Mouse (Mus musculus): ENCODE results near the gene Aco1. TPM values are rescaled to one million over a fixed set of nuclear protein-coding genes. Genes with fewer than 3 reads are reported as not detected.

Gene Aco1
- polyA plus RNA-seq, 1 experiment from 2014 or later = 65.4 TPM

DNA sequence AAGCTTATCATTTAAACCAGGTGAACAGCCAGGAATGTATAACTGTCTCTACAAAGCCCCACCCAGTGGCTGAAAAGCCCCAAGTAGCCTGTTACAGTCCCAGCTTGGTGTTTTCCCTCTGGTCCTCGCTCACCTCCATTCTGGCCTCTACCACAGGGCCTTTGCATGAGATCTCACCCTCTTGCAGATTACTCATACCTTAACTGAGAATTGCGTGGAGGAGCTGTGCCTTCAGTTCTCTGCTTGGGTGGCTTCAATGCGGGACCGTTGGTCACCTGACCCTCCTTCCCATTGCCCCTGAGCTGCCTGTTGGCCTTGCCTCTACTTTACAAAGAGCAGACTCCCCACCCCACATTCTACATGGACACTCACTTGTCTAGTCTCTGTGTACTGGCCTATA lies 10.6 kb downstream of the Aco1 start:
- Histone ChIP-seq H3K27ac (ENCODE audit: low read depth, low read length) (no peak overlapping the region), H3K36me3 (ENCODE audit: control insufficient read depth, insufficient read depth, low read length) (no peaks in the 10 kb centered on the region), H3K4me2 (ENCODE audit: low read depth) (no peak overlapping the region), H3K27me3 (ENCODE audit: control insufficient read depth, insufficient read depth, low read length) (no peaks in the 10 kb centered on the region), H3K4me3 (ENCODE audit: low read depth, low read length) (no peak overlapping the region), H3K9me3 (ENCODE audit: control insufficient read depth, low read length) (no peaks in the 10 kb centered on the region), H3K9ac (ENCODE audit: low read length) (no peak overlapping the region), H3K4me1 (ENCODE audit: control insufficient read depth, insufficient read depth, low read length) (no peaks in the 10 kb centered on the region)
- DNase-seq (ENCODE audit: low spot score) = no peak
- ATAC-seq (ENCODE audit: insufficient read depth, low FRiP score, low TSS enrichment) = no peak
- WGBS = 96% methylated on average over 4 of the region's 4 CpGs

DNA sequence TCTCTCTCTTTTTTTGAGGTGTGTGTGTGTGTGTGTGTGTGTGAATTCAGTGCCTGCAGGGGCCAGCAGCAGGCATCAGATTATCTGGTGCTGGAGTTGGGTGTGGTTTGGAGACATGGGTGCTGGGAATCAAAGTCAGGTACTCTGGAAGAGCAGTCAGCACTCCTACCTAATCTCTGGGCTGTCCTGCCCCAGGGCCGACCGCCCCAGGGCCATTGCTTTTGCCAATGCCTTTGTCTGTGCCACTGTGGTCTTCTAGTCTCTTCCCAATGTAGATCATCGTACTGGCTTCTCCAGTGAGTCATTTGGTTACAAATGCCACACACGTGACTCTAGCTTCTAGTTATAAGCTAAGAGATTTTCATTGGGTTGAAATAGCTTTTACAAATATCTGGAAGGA lies 11.9 kb downstream of the Aco1 start:
- H3K27ac ChIP-seq (ENCODE audit: low read depth, low read length) = no peak overlapping the region
- ATAC-seq (ENCODE audit: insufficient read depth, low FRiP score, low TSS enrichment) = no peak
- H3K9me3 ChIP-seq (ENCODE audit: control insufficient read depth, low read length) = no peaks in the 10 kb centered on the region
- no peak overlapping the region for H3K4me2 ChIP-seq (ENCODE audit: low read depth)
- no peaks in the 10 kb centered on the region for H3K4me1 ChIP-seq (ENCODE audit: control insufficient read depth, insufficient read depth, low read length)
- no peak overlapping the region for H3K4me3 ChIP-seq (ENCODE audit: low read depth, low read length)
- H3K9ac ChIP-seq (ENCODE audit: low read length) = no peak overlapping the region
- H3K36me3 ChIP-seq (ENCODE audit: control insufficient read depth, insufficient read depth, low read length) = no peaks in the 10 kb centered on the region
- 92% methylated on average over 4 of the region's 4 CpGs for WGBS
- DNase-seq (ENCODE audit: low spot score) = no peak
- H3K27me3 ChIP-seq (ENCODE audit: control insufficient read depth, insufficient read depth, low read length) = no peaks in the 10 kb centered on the region

DNA sequence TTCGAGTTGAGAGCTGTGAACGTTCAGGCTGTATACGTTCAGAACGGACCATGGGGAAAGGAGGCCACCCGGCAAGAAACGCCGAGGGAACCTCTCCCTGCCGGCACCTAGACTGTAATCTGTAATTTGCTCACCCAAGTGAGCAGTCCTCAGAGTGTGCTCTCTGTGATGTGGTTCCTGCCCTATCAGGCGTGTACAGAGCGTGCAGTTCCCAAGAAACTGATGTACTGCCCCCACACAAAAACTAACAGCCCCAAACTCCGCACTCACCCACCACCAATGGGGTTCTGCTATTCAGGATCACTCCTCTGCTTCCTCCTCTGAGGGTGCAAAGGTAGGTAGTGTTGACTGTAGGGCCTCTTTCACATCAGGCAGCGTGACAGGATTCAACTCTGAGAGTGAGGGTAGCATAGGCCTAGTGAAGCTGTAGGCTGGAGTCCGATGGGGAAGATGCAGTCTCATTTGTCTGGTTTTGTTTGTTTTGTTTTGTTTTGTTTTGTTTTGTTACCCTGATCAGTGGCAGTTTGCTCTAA lies 12.7 kb downstream of the Aco1 start:
- Histone ChIP-seq H3K27me3 (ENCODE audit: control insufficient read depth, insufficient read depth, low read length) (no peaks in the 10 kb centered on the region), H3K4me3 (ENCODE audit: low read depth, low read length) (no peak overlapping the region), H3K9me3 (ENCODE audit: control insufficient read depth, low read length) (no peaks in the 10 kb centered on the region), H3K27ac (ENCODE audit: low read depth, low read length) (no peak overlapping the region), H3K9ac (ENCODE audit: low read length) (no peak overlapping the region), H3K4me2 (ENCODE audit: low read depth) (no peak overlapping the region), H3K36me3 (ENCODE audit: control insufficient read depth, insufficient read depth, low read length) (no peaks in the 10 kb centered on the region), H3K4me1 (ENCODE audit: control insufficient read depth, insufficient read depth, low read length) (no peaks in the 10 kb centered on the region)
- DNase-seq (ENCODE audit: low spot score) (no peak), ATAC-seq (ENCODE audit: insufficient read depth, low FRiP score, low TSS enrichment) (no peak)
- WGBS = 94% methylated on average over 13 of the region's 13 CpGs

DNA sequence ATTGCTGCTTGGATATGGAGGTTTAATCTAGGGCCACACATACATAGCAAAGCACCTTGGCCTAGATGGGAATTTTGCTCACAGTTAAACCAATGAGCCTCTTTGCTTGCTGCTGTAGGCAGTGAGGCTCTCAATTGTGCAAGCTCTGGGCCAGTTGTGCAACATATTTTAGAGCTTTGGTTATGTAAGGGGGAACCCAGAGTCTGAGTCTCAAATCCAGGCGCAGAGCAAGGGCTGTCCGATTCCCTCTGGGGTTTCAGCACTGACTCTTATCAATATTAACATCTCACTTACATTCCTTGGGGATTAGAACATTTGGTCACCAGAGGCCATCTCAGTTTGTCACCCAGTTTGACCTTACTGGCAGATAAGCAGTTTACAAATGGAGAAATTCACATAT lies 13.3 kb downstream of the Aco1 start:
- H3K36me3 ChIP-seq (ENCODE audit: control insufficient read depth, insufficient read depth, low read length) = no peaks in the 10 kb centered on the region
- no peaks in the 10 kb centered on the region for H3K4me1 ChIP-seq (ENCODE audit: control insufficient read depth, insufficient read depth, low read length)
- no peak overlapping the region for H3K4me2 ChIP-seq (ENCODE audit: low read depth)
- no peak for DNase-seq (ENCODE audit: low spot score)
- ATAC-seq (ENCODE audit: insufficient read depth, low FRiP score, low TSS enrichment) = no peak
- no peak overlapping the region for H3K4me3 ChIP-seq (ENCODE audit: low read depth, low read length)
- H3K9ac ChIP-seq (ENCODE audit: low read length) = no peak overlapping the region
- 88% methylated on average over 2 of the region's 2 CpGs for WGBS
- no peaks in the 10 kb centered on the region for H3K27me3 ChIP-seq (ENCODE audit: control insufficient read depth, insufficient read depth, low read length)
- H3K9me3 ChIP-seq (ENCODE audit: control insufficient read depth, low read length) = no peaks in the 10 kb centered on the region
- H3K27ac ChIP-seq (ENCODE audit: low read depth, low read length) = no peak overlapping the region

DNA sequence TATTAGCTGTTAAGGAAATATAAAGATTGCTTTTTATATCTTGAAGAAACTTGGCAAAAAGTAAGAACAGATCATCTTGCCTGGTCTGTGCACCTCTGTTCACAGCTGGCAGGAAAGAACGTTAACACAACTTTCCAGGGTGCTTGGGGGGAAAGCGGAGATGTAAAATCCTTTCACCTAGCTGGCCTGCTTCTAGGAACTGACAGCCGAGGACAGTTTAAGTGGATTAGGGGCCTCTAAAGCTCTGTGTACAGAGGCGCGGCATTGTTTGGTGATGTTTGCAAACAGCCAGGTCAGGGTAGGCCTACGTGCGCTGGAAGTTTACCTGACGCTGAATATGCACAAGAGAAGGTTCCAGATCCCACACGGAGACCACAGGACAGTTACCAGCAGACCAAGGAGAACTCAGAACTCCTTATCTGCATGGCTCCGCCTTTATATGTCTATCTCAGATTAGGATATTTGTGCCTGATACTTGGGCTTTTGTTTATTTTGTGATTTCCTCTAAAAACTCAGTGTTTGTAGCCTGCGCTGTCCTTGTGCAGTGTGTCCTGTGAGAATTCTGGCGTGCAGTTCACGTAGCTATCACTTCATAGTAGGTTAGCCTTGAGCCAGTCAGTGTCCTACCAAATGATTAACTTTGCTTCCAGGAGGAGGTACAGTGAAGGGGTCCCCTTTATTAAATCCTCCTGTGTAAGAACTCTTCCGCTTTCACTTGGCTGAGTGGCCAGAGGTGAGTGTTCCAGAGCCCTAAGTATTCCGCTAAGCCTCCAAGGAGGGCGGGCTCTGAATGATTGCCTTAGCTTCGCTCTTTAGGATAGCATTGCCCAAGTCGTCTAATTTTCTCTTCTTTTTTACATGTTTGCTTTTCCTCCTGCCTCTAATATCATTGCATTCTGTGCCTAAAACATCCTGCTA lies 14.0 kb downstream of the Aco1 start:
- no peaks in the 10 kb centered on the region for H3K27me3 ChIP-seq (ENCODE audit: control insufficient read depth, insufficient read depth, low read length)
- DNase-seq (ENCODE audit: low spot score) (no peak), ATAC-seq (ENCODE audit: insufficient read depth, low FRiP score, low TSS enrichment) (no peak)
- no peak overlapping the region for H3K4me2 ChIP-seq (ENCODE audit: low read depth)
- no peak overlapping the region for H3K27ac ChIP-seq (ENCODE audit: low read depth, low read length)
- no peaks in the 10 kb centered on the region for H3K36me3 ChIP-seq (ENCODE audit: control insufficient read depth, insufficient read depth, low read length)
- no peak overlapping the region for H3K4me3 ChIP-seq (ENCODE audit: low read depth, low read length)
- H3K9me3 ChIP-seq (ENCODE audit: control insufficient read depth, low read length) = no peaks in the 10 kb centered on the region
- no peaks in the 10 kb centered on the region for H3K4me1 ChIP-seq (ENCODE audit: control insufficient read depth, insufficient read depth, low read length)
- no peak overlapping the region for H3K9ac ChIP-seq (ENCODE audit: low read length)
- 91% methylated on average over 18 of the region's 18 CpGs for WGBS

DNA sequence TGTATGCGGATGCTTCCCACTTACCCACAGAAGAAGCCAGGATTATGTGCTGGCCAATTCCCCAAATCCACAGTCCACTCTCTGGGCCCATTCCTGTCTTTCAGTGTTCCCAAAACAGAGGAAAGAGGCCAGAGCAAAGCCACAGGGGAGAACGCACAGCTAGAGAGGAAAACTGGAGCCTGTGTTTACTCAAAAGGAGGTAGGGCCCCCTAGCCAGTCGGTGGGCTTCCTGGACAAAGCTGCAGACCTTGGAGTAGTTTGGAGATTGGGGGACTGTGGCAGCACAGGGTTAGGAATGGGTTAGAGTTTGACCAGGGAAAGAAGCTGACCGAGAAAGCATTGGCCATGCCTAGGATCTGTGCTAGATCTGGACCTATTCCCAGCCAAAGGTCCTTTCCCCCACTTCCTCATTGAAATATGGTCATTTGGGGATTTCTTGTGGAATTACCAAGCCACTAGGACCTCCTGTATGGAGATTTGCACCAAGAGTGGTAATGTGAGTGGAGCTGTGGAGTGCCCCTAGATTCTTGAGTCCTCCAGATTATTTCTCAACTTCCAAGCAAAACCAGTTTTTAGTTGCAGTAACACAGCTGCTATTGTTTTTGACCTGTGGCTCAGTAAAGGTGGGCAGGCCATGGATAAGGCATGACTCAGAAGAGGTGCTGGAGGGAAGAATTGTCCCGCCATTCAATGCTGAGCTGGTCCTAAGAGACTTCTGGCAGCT lies 14.8 kb downstream of the Aco1 start:
- Histone ChIP-seq H3K36me3 (ENCODE audit: control insufficient read depth, insufficient read depth, low read length) (no peaks in the 10 kb centered on the region), H3K27ac (ENCODE audit: low read depth, low read length) (no peak overlapping the region), H3K4me2 (ENCODE audit: low read depth) (no peak overlapping the region), H3K9me3 (ENCODE audit: control insufficient read depth, low read length) (no peaks in the 10 kb centered on the region), H3K9ac (ENCODE audit: low read length) (no peak overlapping the region), H3K4me3 (ENCODE audit: low read depth, low read length) (no peak overlapping the region), H3K27me3 (ENCODE audit: control insufficient read depth, insufficient read depth, low read length) (no peaks in the 10 kb centered on the region), H3K4me1 (ENCODE audit: control insufficient read depth, insufficient read depth, low read length) (no peaks in the 10 kb centered on the region)
- no peak for ATAC-seq (ENCODE audit: insufficient read depth, low FRiP score, low TSS enrichment)
- no peak for DNase-seq (ENCODE audit: low spot score)
- WGBS = 88% methylated on average over 5 of the region's 5 CpGs

DNA sequence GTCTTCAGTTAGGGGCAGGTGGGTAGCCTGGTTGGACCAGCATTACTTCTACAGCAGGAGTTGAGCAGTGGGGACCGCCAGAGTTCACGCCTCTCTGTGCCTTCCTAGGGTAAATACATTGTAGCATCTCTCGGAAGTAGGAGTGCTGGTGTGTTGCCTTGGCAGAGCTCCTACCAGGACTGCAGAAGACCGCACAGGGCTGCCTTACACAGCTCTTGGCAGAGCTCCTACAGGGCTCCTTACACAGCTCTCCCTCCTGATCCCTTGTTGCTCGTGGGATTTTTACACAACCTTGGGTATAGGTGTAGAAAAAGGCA lies 15.3 kb downstream of the Aco1 start:
- ATAC-seq (ENCODE audit: insufficient read depth, low FRiP score, low TSS enrichment) (no peak), DNase-seq (ENCODE audit: low spot score) (no peak)
- Histone ChIP-seq H3K9me3 (ENCODE audit: control insufficient read depth, low read length) (no peaks in the 10 kb centered on the region), H3K4me3 (ENCODE audit: low read depth, low read length) (no peak overlapping the region), H3K9ac (ENCODE audit: low read length) (no peak overlapping the region), H3K4me2 (ENCODE audit: low read depth) (no peak overlapping the region), H3K36me3 (ENCODE audit: control insufficient read depth, insufficient read depth, low read length) (no peaks in the 10 kb centered on the region), H3K4me1 (ENCODE audit: control insufficient read depth, insufficient read depth, low read length) (no peaks in the 10 kb centered on the region), H3K27me3 (ENCODE audit: control insufficient read depth, insufficient read depth, low read length) (no peaks in the 10 kb centered on the region), H3K27ac (ENCODE audit: low read depth, low read length) (no peak overlapping the region)
- 91% methylated on average over 5 of the region's 5 CpGs for WGBS

DNA sequence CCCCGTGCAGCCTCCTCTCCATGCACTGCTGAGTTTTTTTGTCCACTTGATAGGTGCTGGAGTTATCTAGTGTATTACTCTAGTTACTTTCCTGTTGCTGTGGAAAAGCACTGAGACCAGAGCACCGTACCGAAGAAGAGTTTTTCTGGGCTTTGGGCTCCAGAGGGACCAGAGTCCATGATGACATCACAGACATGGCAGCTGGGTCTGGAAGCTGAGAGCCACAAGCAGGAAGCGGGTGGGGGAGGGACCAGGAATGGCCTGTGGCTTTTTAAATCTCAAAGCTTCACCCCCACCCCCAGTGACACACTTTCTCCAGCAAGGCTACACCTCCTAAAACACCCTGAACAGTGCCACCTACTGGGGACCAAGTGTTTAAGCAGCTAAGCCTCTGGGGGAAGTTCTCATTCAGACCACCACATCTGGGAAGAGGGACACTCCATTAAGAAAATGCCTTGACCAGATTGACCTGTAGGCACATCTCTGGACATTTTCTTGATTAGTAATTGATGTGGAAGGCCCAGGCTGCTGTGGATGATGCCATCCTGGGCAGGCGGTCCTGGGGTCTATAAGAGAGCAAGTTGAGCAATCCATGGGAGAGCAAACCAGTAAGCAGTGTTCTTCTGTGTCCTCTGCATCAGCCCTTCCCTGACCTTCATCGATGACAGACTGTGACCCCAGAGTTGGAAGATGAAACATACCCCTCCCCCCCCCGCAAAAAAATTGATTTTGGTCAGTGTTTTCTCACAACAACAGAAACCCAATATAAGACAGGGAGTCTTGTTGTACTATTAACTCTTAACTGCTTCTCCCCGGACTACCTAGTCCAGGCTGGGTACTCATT lies 17.9 kb downstream of the Aco1 start:
- 91% methylated on average over 8 of the region's 8 CpGs for WGBS
- no peak for DNase-seq (ENCODE audit: low spot score)
- Histone ChIP-seq H3K4me1 (ENCODE audit: control insufficient read depth, insufficient read depth, low read length) (no peaks in the 10 kb centered on the region), H3K4me2 (ENCODE audit: low read depth) (no peak overlapping the region), H3K4me3 (ENCODE audit: low read depth, low read length) (no peak overlapping the region), H3K27ac (ENCODE audit: low read depth, low read length) (no peak overlapping the region), H3K9me3 (ENCODE audit: control insufficient read depth, low read length) (no peaks in the 10 kb centered on the region), H3K27me3 (ENCODE audit: control insufficient read depth, insufficient read depth, low read length) (no peaks in the 10 kb centered on the region), H3K36me3 (ENCODE audit: control insufficient read depth, insufficient read depth, low read length) (no peaks in the 10 kb centered on the region), H3K9ac (ENCODE audit: low read length) (no peak overlapping the region)
- ATAC-seq (ENCODE audit: insufficient read depth, low FRiP score, low TSS enrichment) = no peak

Measured in neural tube, embryonic 11.5 days (tissue).